Comparison of ENCODE assay signal across 13 mouse cellular contexts in genomic region chr1:180277563-180277962, GRCm38 (mm10). TPM values are rescaled to one million over a fixed set of nuclear protein-coding genes. Genes with fewer than 3 reads are reported as not detected.
A peak's percentile ranks its signal among the peaks of the same experiment; 100 is the strongest.
DNase-seq lines count a peak whose midpoint lies in the region; ATAC-seq and TF ChIP-seq lines count a peak whose summit lies in the region.
"Had no signal": no experiment of that assay in that cellular context is flagged by ENCODE, and none has a peak within 500 bp of the region (broad histone marks: within the 10 kb centered on the region; RNA-seq: fewer than 3 reads in every experiment).

No protein-coding gene starts in this region.

- H3K4me1 ChIP-seq in lung, embryonic 14.5 days (ENCODE audit: insufficient read depth) = 0 out of 2 replicates have a peak, but pooled peaks cover 4% of the 10 kb centered on the region
- H3K4me1 ChIP-seq in lung, adult 2 months (ENCODE audit: control insufficient read depth, insufficient read depth, low read length) = peaks cover 20% of the 10 kb centered on the region

- WGBS in lung, embryonic 14.5 days = 32% methylated on average over 9 of the region's 9 CpGs
- 37% methylated on average over 9 of the region's 9 CpGs for WGBS in lung, adult 2 months

- no peak for TF ChIP-seq POLR2A in lung, adult 2 months (IDR thresholded peaks at IDR 0.05; ENCODE audit: borderline replicate concordance, extremely low read depth, low read depth, low read length)

- H3K27ac ChIP-seq in lung, embryonic 14.5 days (ENCODE audit: low read depth) = peak overlapping the region; percentile 16; the same call in 1 of the 2 replicates
- H3K27ac ChIP-seq: forebrain, embryonic 10.5 days; liver, embryonic 13.5 days had no signal

- no peaks in the 10 kb centered on the region for H3K27me3 ChIP-seq in lung, embryonic 14.5 days (ENCODE audit: insufficient read depth, low read length)
- H3K27me3 ChIP-seq: liver, embryonic 13.5 days had no signal

- H3K4me3 ChIP-seq in lung, embryonic 14.5 days (ENCODE audit: low read depth, low read length) = no peak overlapping the region
- no peak overlapping the region for H3K4me3 ChIP-seq in lung, adult 2 months (replicated peaks; ENCODE audit: extremely low read depth, low read depth, low read length)
- H3K4me3 ChIP-seq: forebrain, embryonic 10.5 days; liver, embryonic 13.5 days had no signal

- H3K9me3 ChIP-seq in lung, embryonic 14.5 days (ENCODE audit: low read depth, low read length) = no peaks in the 10 kb centered on the region
- H3K9me3 ChIP-seq: forebrain, embryonic 10.5 days; liver, embryonic 13.5 days had no signal

- no peak for TF ChIP-seq CTCF in lung, embryonic 14.5 days (IDR thresholded peaks at IDR 0.05; ENCODE audit: low read depth)
- no peak for TF ChIP-seq CTCF in lung, adult 2 months (IDR thresholded peaks at IDR 0.05; ENCODE audit: insufficient read depth, low read length)

- no peak overlapping the region for H3K9ac ChIP-seq in lung, embryonic 14.5 days
- H3K9ac ChIP-seq: liver, embryonic 13.5 days had no signal

- intact Hi-C loops in heart, postnatal 10 days (cut with DNase I) = loop anchor here (2.0 kb wide), 1 partner anchor 53 kb away; the partner anchor contains the start of gene Itpkb

- ATAC-seq in lung, embryonic 14.5 days (ENCODE audit: insufficient read depth) = no peak
- ATAC-seq: inflammation-experienced regulatory T-cells, adult 6 months had no signal

- no peaks in the 10 kb centered on the region for H3K36me3 ChIP-seq in lung, embryonic 14.5 days (ENCODE audit: insufficient read depth)
- H3K36me3 ChIP-seq: forebrain, embryonic 10.5 days; liver, embryonic 13.5 days had no signal

- no peak overlapping the region for H3K4me2 ChIP-seq in lung, embryonic 14.5 days
- H3K4me2 ChIP-seq: liver, embryonic 13.5 days had no signal

- DNase-seq in heart, adult 11 months = peak; percentile 98
- no peak for DNase-seq in heart, postnatal 10 days
- DNase-seq in lung, embryonic 14.5 days = peak; percentile 55
- no peak for DNase-seq in lung, adult 2 months
- DNase-seq in kidney, adult 9 months = peak; percentile 59
- DNase-seq in lung, postnatal 25 days (ENCODE audit: low spot score) = peak; percentile 37
- DNase-seq in layer of hippocampus, adult 9-11 months = no peak
- no peak for DNase-seq in right cerebral cortex, adult 18-20 months
- DNase-seq: adrenal gland, postnatal 10 days; cerebellum, postnatal 25 days; liver, embryonic 13.5 days had no signal

RNA-seq across cellular contexts. Expression of gene Psen2, which starts 14.3 kb away (rescaled TPM):
- total RNA-seq in heart, postnatal 10 days (2021) = 10 to 100 TPM; 13.5 to 15.3 TPM
- 7.9 and 9.8 TPM in 2 replicates for polyA plus RNA-seq in lung, embryonic 14.5 days (2014; fragmentation: Nextera tagmentation; extraction: Ambion mirVana)
- polyA plus RNA-seq in lung, adult 2 months (2012; rRNA removed) = 70.0 and 74.4 TPM in 2 replicates

RNA-seq across cellular contexts. Expression of gene Itpkb, which starts 52.7 kb away (rescaled TPM):
- total RNA-seq in heart, postnatal 10 days (2021) = 10 to 100 TPM; 81.4 to 93.6 TPM
- 8.1 and 9.0 TPM in 2 replicates for polyA plus RNA-seq in lung, embryonic 14.5 days (2014; fragmentation: Nextera tagmentation; extraction: Ambion mirVana)
- 51.3 and 55.6 TPM in 2 replicates for polyA plus RNA-seq in lung, adult 2 months (2012; rRNA removed)

Comparison
In these comparisons a context has a peak if more than half of its experiments do, and no peak if none do; other contexts are left out.
1. DNase-seq: peak in heart, adult 11 months (single experiment), lung, embryonic 14.5 days (single experiment), kidney, adult 9 months (single experiment) and lung, postnatal 25 days (single experiment); none in heart, postnatal 10 days (0 of 2), lung, adult 2 months (single experiment), layer of hippocampus, adult 9-11 months (single experiment) and right cerebral cortex, adult 18-20 months (single experiment).